Mouse (Mus musculus) cerebellum, adult 2 months (tissue): ENCODE results near the gene Olfr69. TPM values are rescaled to one million over a fixed set of nuclear protein-coding genes. Genes with fewer than 3 reads are reported as not detected.
"Not testable (repeated sequence)": the region's sequence is repeated elsewhere in the genome, so short reads cannot be mapped to it uniquely, and the experiment has no call there.

Experiments used
- DNase-seq, 2 experiments: peaks; one replicate each; pipeline ENCODE4 v3.0.0; 2021
- H3K27ac ChIP-seq: fragments of 200-500 bp; 2 replicates; pipeline ENCODE4 v1.5.1; 2012; ENCODE audit warnings: low read length, control low read depth, inconsistent platforms; ENCODE audit not compliant: insufficient read depth
- H3K27me3 ChIP-seq: fragments of 200-500 bp; 2 replicates; pipeline ENCODE4 v1.6.1; 2012; ENCODE audit warnings: inconsistent platforms, mild to moderate bottlenecking, low read length, moderate library complexity; ENCODE audit not compliant: control insufficient read depth, insufficient read depth
- H3K4me1 ChIP-seq: fragments of 200-500 bp; 2 replicates; pipeline ENCODE4 v1.6.1; 2011; ENCODE audit warnings: low read length; ENCODE audit not compliant: control insufficient read depth, insufficient read depth
- H3K4me3 ChIP-seq: fragments of 200-500 bp; replicated peaks from 2 replicates; pipeline ENCODE3; 2011; ENCODE audit warnings: mild to moderate bottlenecking, low read depth, low read length, control low read depth; ENCODE audit not compliant: insufficient read depth
- CTCF ChIP-seq: fragments of 200-500 bp; IDR thresholded peaks from 2 replicates; pipeline ENCODE4 v1.5.1; 2011; ENCODE audit warnings: low read depth, mild to moderate bottlenecking, control low read depth, low read length, moderate library complexity, borderline replicate concordance; ENCODE audit not compliant: insufficient read depth
- POLR2A ChIP-seq: fragments of 200-500 bp; IDR thresholded peaks from 2 replicates; pipeline ENCODE4 v1.6.1; 2011; ENCODE audit warnings: low read length, control low read depth, borderline replicate concordance; ENCODE audit not compliant: insufficient read depth
- WGBS: fragments of 180-500 bp; shearing (Covaris S2); methylation state at CpG from one replicate; pipeline ENCODE4 v1.1.7; 2018; 5-methylcytosine and 5-hydroxymethylcytosine counted together
- polyA plus RNA-seq: library from polyadenylated mRNA; depleted of rRNA; stranded (reverse); fragments of >200 nt; gene quantifications from 2 replicates; pipeline ENCODE4 v1.2.3, GENCODE M21; 2012

Olfr69 gene
- polyA plus RNA-seq, 1 experiment = not detected

- H3K27me3 ChIP-seq = no peaks in the 10 kb centered on the region
- no peak for TF ChIP-seq CTCF
- TF ChIP-seq POLR2A = no peak
- H3K4me3 ChIP-seq = no peak overlapping the region
- no peak for DNase-seq
- H3K4me1 ChIP-seq = no peaks in the 10 kb centered on the region
- WGBS = 58% methylated on average over 1 of the region's 1 CpGs
- H3K27ac ChIP-seq = no peak overlapping the region
Measured at GRCm38 (mm10) chr7:103809801-103810155, 38.4 kb upstream of the Olfr69 start.

DNA sequence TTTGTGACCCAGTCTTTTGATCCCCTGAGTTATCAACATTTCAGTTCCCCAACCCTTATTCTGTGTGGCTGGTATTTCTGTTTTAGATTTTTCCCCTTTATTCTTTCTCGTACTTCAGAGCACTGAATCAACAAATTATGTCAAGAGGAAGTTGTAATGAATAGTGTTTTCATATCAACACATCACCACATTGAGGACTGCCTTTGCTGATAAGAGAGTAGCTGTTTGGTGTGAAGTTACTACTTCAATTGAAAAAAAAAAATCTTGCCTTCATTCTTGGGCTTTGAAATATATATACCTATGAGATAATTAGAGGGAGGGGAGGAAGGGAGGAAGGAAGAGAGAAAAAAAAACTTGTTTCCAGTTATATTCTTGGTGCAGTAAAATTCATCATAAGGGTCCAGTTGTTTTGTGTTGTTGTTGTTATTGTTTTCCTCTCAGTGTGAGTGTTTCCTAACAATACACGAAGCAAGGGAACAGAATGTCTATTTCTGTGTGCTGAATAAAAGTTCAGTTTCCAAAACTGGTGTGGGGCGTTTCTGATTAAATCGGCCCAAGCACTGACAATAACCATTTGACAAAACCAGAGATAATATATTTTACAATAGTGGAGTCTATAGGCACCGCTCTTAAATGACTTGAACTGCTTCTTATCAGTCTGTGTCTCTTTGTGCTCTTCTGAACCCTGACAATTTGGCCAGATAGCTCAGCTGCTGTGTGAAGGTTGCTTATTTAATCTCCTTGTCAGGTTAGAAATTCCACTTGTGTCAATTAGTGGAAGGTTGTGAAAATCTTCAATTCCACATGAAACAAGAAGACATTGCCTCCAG is 37.8 kb upstream of the Olfr69 start:
- no peak for DNase-seq
- no peaks in the 10 kb centered on the region for H3K27me3 ChIP-seq
- TF ChIP-seq CTCF (no peak), POLR2A (no peak)
- no peak overlapping the region for H3K4me3 ChIP-seq
- 70% methylated on average over 5 of the region's 5 CpGs for WGBS
- no peak overlapping the region for H3K27ac ChIP-seq
- no peaks in the 10 kb centered on the region for H3K4me1 ChIP-seq

GRCm38 (mm10) chr7:103808120-103808519 is 36.7 kb upstream of the Olfr69 start:
- DNase-seq, H3K27me3 ChIP-seq, H3K4me3 ChIP-seq, H3K4me1 ChIP-seq, H3K27ac ChIP-seq: not testable (repeated sequence)
- WGBS = 65% methylated on average over 2 of the region's 2 CpGs

DNA sequence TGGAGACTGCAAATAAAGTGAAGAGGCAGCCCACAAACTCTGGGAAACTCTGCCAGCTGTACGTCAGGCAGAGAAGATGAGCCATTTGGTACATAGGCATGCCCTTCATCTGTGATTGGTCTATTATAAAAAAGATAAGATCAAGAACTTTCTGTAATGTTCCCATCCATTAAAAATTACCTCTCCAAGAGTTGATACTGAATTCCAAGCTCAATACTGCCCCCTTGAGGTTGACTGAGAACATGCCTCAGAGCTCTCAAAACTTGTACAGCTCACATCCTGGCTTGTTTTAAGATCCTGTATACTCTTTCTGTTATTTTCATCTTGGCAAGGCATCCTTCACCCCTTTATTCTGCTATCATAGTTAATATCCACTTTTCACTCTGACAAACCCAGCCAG is 35.5 kb upstream of the Olfr69 start:
- H3K4me3 ChIP-seq = no peak overlapping the region
- DNase-seq = peak in 1 of 2 experiments; percentile 1
- no peak for TF ChIP-seq CTCF
- no peak for TF ChIP-seq POLR2A
- no peaks in the 10 kb centered on the region for H3K4me1 ChIP-seq
- 49% methylated on average over 1 of the region's 1 CpGs for WGBS
- H3K27me3 ChIP-seq = no peaks in the 10 kb centered on the region
- H3K27ac ChIP-seq = no peak overlapping the region

DNA sequence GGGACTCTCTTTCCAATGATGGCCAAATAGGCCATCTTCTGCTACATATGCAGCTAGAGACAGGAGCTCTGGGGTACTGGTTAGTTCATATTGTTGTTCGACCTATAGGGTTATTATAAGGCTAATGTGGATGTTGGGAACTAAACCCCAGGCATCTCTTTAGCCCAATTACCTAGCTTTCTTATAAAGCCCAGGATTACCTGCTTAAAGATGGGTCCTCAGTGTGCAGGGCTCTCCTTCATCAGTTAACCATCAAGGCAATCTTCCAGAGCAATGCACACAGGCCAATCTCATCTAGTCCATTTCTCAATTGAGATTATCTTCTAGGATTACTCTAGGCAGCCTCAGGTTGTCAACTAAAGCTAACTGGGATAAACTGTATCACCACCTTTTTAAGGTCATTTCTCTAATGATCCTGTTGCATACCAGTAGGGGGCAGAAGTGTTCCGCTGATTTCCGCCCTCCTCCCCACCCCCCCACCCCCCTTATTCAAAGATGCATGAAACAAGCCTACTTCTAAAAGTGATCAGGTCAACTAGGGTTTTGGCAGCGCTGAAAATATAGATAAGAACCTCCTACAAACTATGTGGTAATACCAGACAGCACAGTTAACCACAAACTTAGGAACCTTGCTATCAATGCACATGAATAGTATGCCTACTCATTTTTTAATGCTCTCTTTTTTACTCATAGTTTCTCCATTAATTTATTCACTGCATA is 21.4 kb upstream of the Olfr69 start:
- 33% methylated on average over 4 of the region's 4 CpGs for WGBS

DNA sequence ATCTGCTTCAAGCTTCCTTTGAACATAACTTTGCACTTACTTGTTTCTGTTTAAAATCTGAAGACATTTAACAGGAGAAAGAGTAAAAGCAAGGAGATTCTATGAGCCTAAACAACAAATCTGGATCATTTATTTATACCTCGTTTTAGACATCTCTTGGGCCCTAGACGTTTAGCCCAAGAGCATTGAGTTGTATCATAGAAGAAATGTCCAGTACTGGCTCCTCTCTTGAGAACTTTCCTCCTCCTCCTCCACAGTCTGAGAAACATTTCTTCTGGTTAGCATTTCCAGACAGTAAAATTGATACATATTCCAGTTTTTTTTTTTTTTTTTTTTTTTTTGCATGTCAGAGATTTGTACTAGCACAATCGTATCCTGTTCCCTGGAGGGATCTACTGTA is 20.3 kb upstream of the Olfr69 start, which contains the start of gene Olfr67:
Olfr67 (minus strand) TSS at position 101 of the 400 bp plus-strand sequence.
- no peak for TF ChIP-seq POLR2A
- no peak for TF ChIP-seq CTCF
- 73% methylated on average over 3 of the region's 3 CpGs for whole genome bisulfite sequencing
- Histone ChIP-seq H3K4me3 (no peak within 1 kb of the TSS), H3K27ac (no peak within 1 kb of the TSS), H3K4me1 (no peaks in the 10 kb centered on the region), H3K27me3 (no peaks in the 10 kb centered on the region)
- DNase-seq = no peak

More for the DNA sequence above, 21.4 kb upstream of the Olfr69 start:
- no peaks in the 10 kb centered on the region for H3K27me3 ChIP-seq
- no peaks in the 10 kb centered on the region for H3K4me1 ChIP-seq
- TF ChIP-seq POLR2A = no peak
- no peak for TF ChIP-seq CTCF
- no peak overlapping the region for H3K4me3 ChIP-seq
- no peak for DNase-seq
- H3K27ac ChIP-seq = no peak overlapping the region

GRCm38 (mm10) chr7:103779598-103779997 is 8.2 kb upstream of the Olfr69 start, which contains the start of gene Olfr68:
TSS of gene Olfr68 (minus strand) at chr7:103779698.
- TF ChIP-seq CTCF (no peak), POLR2A (no peak)
- 79% methylated on average over 3 of the region's 3 CpGs for WGBS
- Histone ChIP-seq H3K4me3 (no peak within 1 kb of the TSS), H3K27me3 (no peaks in the 10 kb centered on the region), H3K27ac (no peak within 1 kb of the TSS), H3K4me1 (no peaks in the 10 kb centered on the region)
- no peak for DNase-seq

DNA sequence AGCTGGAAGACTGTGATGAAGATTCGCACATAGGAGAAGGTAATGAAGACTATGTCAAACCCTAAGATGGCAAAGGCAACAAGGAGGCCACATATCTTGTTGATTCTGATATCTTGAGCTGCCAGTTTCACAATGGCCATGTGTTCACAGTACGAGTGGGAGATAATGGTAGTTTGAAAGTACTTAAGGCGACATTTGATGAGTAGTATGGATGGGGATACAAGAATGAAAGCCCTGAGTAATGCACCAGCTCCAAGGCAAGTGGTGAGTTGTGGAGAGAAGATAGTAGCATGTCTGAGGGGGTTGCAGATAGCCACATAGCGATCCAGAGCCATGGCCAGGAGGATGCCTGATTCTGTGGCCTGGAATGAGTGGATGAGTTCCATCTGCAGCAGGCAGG is 6.3 kb upstream of the Olfr69 start:
- not testable (repeated sequence) for DNase-seq

GRCm38 (mm10) chr7:103767687-103768086 is 3.7 kb downstream of the Olfr69 start:
- DNase-seq, H3K4me3 ChIP-seq, H3K27ac ChIP-seq, H3K4me1 ChIP-seq, H3K27me3 ChIP-seq: not testable (repeated sequence)
- WGBS = 86% methylated on average over 6 of the region's 6 CpGs

More for the DNA sequence above, 6.3 kb upstream of the Olfr69 start:
- H3K4me1 ChIP-seq, H3K27ac ChIP-seq, H3K27me3 ChIP-seq, H3K4me3 ChIP-seq: not testable (repeated sequence)
- 77% methylated on average over 4 of the region's 4 CpGs for WGBS

GRCm38 (mm10) chr7:103762212-103762611 is 9.2 kb downstream of the Olfr69 start:
- WGBS = 84% methylated on average over 6 of the region's 6 CpGs
- not testable (repeated sequence) for H3K4me3 ChIP-seq

More at GRCm38 (mm10) chr7:103762212-103762611, 9.2 kb downstream of the Olfr69 start:
- not testable (repeated sequence) for DNase-seq, H3K4me1 ChIP-seq, H3K27ac ChIP-seq, H3K27me3 ChIP-seq
